Mouse (Mus musculus): ENCODE data around the gene Zhx3. TPM values are rescaled to one million over a fixed set of nuclear protein-coding genes. Genes with fewer than 3 reads are reported as not detected.

The Zhx3 gene
- total RNA-seq, 2 experiments from 2014 or later, result 54.3 to 59.2 TPM

- DNase-seq, result no peak
- intact Hi-C loops (cut with DNase I), result no loop called here
These were observed 137.0 kb downstream of the Zhx3 start for GRCm38 (mm10) chr2:160735706-160736310.

GRCm38 (mm10) chr2:160734331-160734730 lies 138.5 kb downstream of the Zhx3 start:
- intact Hi-C loops (cut with DNase I), result no loop called here
- no peak for DNase-seq

GRCm38 (mm10) chr2:160733131-160733531 lies 139.7 kb downstream of the Zhx3 start:
- no peak for DNase-seq
- intact Hi-C loops (cut with DNase I), result loop anchor here (2.0 kb wide), 1 partner anchor 28 kb away; no protein-coding TSS in a partner anchor

GRCm38 (mm10) chr2:160732420-160732995 lies 140.3 kb downstream of the Zhx3 start:
- intact Hi-C loops (cut with DNase I), result loop anchor here (2.0 kb wide), 1 partner anchor 28 kb away; no protein-coding TSS in a partner anchor

GRCm38 (mm10) chr2:160731839-160732261 lies 140.9 kb downstream of the Zhx3 start:
- intact Hi-C loops (cut with DNase I), result loop anchor here (2.0 kb wide), 1 partner anchor 29 kb away; no protein-coding TSS in a partner anchor
- peak; percentile 77 to 78 for DNase-seq

More at GRCm38 (mm10) chr2:160732420-160732995, 140.3 kb downstream of the Zhx3 start:
- no peak for DNase-seq

- DNase-seq, result peak; percentile 96
- intact Hi-C loops (cut with DNase I), result no loop called here
These were observed 141.5 kb downstream of the Zhx3 start, which contains the start of gene Plcg1 for GRCm38 (mm10) chr2:160731117-160731838. Plcg1 (plus strand) TSS chr2:160731300.

- peak in 1 of 2 experiments; percentile 11 for DNase-seq
- intact Hi-C loops (cut with DNase I), result loop anchor here (1.0 kb wide), 1 partner anchor 157 kb away; no protein-coding TSS in a partner anchor
These were observed 142.0 kb downstream of the Zhx3 start for GRCm38 (mm10) chr2:160730797-160731116.

- intact Hi-C loops (cut with DNase I), result loop anchor here (1.0 to 2.0 kb wide), 2 partner anchors 63 to 157 kb away; no protein-coding TSS in a partner anchor
- peak in 1 of 2 experiments; percentile 33 for DNase-seq
These were observed 142.7 kb downstream of the Zhx3 start for GRCm38 (mm10) chr2:160729851-160730796.

GRCm38 (mm10) chr2:160729436-160729835 lies 143.4 kb downstream of the Zhx3 start:
- peak in 1 of 2 experiments; percentile 3 for DNase-seq
- intact Hi-C loops (cut with DNase I), result loop anchor here (2.0 kb wide), 1 partner anchor 63 kb away; no protein-coding TSS in a partner anchor

- DNase-seq, result peak in 1 of 2 experiments; percentile 1
- intact Hi-C loops (cut with DNase I), result loop anchor here (2.0 kb wide), 1 partner anchor 64 kb away; no protein-coding TSS in a partner anchor
These were observed 143.8 kb downstream of the Zhx3 start for GRCm38 (mm10) chr2:160728972-160729371.

GRCm38 (mm10) chr2:160725877-160726864 lies 146.6 kb downstream of the Zhx3 start:
- intact Hi-C loops (cut with DNase I), result no loop called here
- DNase-seq, result no peak

- DNase-seq, result no peak
- intact Hi-C loops (cut with DNase I), result no loop called here
These were observed 148.3 kb downstream of the Zhx3 start for GRCm38 (mm10) chr2:160724536-160724935.

- no peak for DNase-seq
- intact Hi-C loops (cut with DNase I), result no loop called here
These were observed 149.0 kb downstream of the Zhx3 start for GRCm38 (mm10) chr2:160723613-160724375.

GRCm38 (mm10) chr2:160722714-160723113 lies 150.1 kb downstream of the Zhx3 start:
- no peak for DNase-seq
- intact Hi-C loops (cut with DNase I), result no loop called here

- DNase-seq, result no peak
- intact Hi-C loops (cut with DNase I), result no loop called here
These were observed 154.0 kb downstream of the Zhx3 start for GRCm38 (mm10) chr2:160718811-160719210.

GRCm38 (mm10) chr2:160717269-160717668 lies 155.5 kb downstream of the Zhx3 start:
- DNase-seq, result peak in 1 of 2 experiments; percentile 71

GRCm38 (mm10) chr2:160715463-160716030 lies 157.3 kb downstream of the Zhx3 start:
- DNase-seq, result no peak
- intact Hi-C loops (cut with DNase I), result no loop called here

More at GRCm38 (mm10) chr2:160717269-160717668, 155.5 kb downstream of the Zhx3 start:
- intact Hi-C loops (cut with DNase I), result no loop called here

GRCm38 (mm10) chr2:160707673-160708072 lies 165.1 kb downstream of the Zhx3 start:
- DNase-seq, result no peak
- intact Hi-C loops (cut with DNase I), result no loop called here

Measured in heart, postnatal 14 days (tissue).